Mouse (Mus musculus): Measurements from ENCODE around the gene Itga2b. TPM values are rescaled to one million over a fixed set of nuclear protein-coding genes. Genes with fewer than 3 reads are reported as not detected.

Gene Itga2b
- total RNA-seq (2021) = 1 to 10 TPM; 4.1 to 4.4 TPM
- long read RNA-seq, experiment 1 = 0 reads
- long read RNA-seq, experiment 2 = 0 reads

DNA sequence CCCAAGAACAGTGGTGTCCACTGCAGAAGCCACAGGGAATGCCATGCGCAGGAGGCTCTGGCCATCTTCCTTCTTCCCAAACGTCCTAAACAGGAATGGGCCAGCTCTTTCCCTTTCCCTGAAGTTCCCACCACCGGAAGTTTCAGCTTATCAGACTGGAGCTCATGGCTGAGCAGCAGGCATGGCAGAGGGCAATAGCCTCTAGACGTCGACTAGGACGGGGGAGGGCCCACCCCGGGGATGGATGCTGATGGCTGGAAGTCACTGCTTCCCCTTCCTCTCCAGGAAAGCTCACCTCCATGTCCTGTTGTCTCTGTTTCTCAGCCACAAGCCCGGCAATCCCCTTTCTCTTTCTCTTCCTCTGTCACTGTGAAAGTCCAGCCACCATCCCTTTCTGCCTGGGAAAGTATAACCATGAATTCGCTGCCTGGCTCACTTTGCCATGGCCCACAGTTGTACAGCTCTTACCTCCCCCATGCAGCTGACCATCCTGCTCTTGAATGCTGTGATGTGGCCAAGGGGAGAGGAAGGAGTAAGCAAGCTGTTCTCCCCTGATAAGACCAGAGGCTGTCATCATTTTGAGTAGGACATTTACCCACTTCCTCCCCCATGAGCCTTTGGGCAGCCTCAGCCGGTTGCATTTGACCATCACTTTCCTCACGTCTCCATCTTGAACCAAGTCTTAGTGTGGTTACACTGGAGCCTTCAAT is at the start of gene Itga2b:
Itga2b (minus strand) TSS at position 475 of the 710 bp plus-strand sequence.
- DNase-seq = no peak

DNA sequence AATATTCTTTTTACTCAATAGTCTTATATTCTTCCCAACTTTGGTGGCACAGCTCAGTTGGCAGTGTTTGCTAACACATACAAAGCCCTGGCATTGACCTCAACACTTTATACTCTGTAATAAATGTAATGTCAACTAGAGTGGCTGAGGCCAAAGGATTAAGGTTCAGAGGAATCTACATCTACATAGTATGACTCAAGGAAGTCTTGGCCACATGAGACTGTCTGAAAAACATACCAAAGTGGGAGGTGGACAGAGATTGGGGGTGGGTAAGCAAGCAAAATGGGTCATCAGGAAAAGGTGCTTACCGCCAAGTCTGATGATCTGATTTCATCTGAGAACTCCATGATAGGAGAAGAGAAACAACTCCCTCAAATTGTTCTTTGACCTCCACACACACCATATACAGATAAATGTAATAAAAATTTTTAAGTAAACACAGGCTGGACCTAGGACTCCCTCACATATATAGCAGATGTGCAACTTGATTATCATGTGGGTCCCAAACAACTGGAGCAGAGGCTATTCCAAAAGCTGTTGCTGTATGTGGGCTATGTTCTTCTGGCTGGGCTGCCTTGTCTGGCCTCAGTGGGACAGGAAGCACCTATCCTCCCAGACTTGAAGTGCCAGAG is 45.0 kb upstream of the Itga2b start:
- no peak for DNase-seq

DNA sequence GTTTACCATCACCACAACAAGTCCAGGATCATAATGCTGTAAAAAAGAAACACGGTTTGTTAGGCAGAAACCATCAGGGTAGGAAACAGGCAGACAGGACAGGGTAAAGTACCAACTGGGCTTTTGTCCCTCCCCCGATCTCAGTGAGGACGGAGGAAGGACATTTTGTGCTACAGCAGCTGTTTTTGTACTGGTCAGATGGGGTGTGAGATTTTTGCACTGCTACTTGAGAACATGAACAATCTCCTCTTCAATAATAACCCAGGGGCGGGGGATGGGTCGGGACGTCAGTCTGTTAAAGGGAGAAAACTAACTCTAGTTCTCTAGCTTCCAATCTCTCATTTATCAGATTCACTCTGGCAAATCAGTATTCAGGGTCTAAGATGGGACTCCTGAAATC is 40.3 kb upstream of the Itga2b start:
- peak; percentile 34 to 40 for DNase-seq

DNA sequence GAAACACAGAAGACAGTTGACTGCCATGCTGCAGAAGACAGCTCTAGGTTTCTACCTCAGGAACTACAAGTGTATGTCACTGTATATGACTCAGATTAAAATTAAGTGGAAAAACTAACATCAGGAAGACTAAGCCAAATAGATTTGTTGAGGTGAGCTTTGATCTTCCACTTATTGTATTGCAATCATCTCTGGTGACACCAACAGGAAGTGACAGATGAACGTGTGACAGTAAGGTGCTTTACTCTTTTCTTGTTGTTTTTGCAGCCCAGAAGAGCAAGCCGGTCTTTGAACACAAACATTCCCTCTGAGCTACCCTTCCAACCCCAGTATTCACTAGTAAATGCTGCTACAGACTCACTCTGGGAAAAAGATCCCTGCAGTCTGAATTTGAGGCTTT is 26.8 kb upstream of the Itga2b start:
- DNase-seq = no peak

DNA sequence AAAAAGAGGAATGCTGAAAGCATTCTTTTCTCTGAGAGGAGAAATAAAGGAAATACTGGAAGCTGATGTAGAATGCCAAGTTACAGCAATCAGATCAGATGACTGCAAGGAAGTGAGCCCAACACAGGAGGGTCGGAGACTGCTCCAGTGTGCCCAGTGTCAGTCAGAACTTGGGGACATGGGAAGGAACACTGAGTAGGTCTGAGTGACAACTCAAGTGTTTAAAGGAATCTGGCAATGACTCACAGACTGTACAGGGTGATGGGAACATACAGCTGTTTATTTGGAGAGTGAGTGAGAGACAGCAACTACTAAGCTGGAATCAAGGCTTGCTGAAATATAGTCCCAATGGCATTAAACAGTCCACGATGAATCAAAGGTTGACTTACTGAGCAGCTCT is 26.3 kb upstream of the Itga2b start:
- no peak for DNase-seq

DNA sequence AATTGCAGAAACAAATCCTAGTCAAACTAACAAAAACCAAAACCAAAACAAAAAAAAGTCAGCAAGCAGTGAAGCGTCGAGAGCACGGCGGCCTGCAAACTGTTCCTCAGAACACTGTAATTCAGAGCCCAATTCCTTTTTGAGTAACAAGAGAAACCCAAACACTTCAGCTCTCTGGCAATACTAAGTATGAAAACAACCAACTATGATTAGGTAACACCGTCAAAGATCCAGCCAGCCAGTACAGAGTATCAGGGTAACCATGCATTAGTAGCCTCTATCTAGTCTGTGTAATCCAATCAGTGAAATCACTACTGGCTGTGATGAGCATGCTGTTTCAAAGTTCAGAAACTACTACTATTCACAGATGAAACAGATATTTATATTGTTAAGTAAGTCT is 25.8 kb upstream of the Itga2b start:
- DNase-seq = no peak

DNA sequence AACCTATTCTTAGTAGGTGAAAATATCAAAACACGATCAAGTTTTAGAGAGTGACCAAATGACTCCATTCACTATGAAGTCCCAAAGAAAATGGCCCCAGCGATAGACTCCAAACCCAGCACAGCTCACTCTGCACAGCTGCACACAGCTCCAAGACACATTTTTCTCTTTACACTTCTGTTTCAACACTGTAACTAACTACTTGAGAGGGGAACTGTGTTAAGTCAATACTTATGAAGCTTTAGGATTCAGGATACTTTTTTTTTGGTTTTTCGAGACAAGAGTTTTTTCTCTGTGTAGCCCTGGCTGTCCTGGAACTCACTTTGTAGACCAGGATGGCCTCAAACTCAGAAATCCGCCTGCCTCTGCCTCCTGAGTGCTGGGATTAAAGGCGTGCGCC is 25.2 kb upstream of the Itga2b start:
- no peak for DNase-seq

DNA sequence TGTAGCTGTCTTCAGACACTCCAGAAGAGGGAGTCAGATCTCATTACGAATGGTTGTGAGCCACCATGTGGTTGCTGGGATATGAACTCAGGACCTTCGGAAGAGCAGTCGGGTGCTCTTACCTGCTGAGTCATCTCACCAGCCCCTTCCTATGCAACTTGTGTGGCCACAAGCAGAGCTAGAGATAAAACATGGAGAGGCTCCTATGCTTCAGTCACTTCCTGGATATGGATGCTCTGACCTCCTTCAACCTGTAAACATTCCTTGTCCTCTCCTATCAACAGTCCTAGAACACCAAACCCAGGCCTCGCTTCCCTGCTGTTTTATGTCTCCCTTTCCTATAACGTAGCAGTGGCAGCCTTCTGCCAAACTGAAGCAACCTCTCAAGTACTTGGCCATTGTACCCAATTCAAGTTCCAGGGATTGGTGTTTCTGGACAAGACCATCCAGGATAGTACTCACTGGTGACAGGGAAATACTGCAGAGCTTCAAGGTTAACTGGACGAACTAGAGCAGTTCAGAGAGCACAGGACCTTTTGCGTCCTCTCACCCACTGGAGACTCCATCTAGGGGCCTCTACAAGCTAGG is 24.2 kb upstream of the Itga2b start:
- peak; percentile 33 to 62 for DNase-seq

DNA sequence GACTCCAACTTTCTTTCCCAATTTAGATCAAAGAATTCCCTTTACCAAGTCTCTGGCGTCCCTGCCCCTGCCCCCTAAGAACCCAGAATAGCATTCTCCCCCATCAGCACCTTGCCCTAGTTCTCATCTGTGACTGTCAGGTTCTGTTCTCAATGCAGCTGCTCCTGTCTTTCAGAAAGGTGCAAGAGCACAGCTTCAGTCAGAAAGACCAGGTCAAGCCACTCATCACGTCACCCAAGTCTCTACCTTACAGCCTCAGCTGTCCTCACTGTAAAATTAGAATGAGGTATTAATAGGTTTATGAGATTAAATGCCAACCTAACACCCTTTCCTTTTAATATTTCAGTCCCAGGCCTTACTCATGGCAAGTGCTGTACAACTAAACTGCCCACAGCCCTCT is 23.3 kb upstream of the Itga2b start:
- no peak for DNase-seq

DNA sequence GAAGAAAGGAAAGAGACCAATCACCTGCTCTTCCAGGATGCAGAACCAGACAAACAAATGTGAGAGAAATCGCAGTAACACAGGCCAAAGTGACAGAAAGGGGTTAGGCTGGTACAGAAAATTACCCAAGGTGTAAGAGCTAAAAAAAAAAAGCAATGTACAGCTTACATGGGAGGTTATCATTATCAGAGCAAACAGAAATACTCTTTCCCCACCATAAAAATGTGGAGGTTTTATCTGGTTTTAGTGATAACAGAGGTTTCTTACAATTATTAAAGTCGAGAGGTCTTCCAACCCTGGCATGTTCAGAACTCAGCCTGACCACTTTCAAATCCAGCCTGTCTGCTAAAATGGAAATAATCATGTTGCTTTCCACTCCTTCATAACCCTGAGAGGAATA is 18.0 kb upstream of the Itga2b start:
- DNase-seq = no peak

DNA sequence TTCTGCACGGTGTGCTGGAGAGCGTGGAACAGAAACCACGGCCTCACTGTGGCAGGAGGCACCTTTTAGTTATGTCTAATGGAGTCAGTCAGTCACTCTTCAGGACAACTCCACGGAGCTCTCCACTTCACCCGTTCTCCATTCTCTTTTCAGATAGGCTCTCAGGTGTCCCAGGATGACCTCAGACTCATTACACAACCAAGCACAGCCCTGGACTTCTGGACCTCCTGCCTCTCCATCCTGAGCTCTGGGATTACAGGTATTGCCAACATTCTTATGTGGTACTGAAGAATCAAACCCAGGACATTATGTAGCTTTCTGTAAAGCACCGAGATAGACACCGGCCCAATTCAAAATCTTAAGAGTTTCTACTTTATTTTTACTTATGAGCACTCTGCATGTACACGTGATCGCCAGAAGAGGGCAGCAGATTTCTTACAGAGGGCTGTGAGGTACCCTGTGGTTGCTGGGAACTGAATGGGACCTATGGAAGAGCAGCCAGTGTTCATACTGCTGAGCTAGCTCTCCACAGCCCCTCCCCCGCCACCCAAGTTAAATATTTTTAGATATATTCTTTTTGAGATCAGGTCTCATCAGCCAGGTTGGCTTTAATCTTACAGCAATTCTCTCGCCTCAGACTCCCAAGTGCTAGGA is 16.9 kb upstream of the Itga2b start:
- DNase-seq = peak; percentile 53 to 68

DNA sequence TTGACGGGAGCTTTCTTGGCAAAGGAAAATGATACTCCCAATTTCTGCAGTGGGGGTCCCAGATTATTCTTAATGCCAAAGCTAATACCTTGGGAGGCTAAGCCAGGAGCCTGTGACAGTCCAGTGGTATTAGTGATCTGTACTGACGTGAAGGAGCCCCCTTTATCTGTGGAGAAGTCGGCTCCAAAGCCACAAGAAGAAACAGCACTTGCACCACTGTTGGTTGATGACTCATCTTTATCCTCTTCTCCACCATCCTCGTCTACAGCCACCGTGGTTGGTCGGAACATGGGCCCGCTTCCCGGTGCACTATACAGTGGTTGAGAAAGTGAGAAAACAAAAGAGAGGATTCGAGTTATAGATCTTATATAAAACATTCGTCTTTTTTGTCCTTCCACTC is 11.9 kb upstream of the Itga2b start:
- no peak for DNase-seq

DNA sequence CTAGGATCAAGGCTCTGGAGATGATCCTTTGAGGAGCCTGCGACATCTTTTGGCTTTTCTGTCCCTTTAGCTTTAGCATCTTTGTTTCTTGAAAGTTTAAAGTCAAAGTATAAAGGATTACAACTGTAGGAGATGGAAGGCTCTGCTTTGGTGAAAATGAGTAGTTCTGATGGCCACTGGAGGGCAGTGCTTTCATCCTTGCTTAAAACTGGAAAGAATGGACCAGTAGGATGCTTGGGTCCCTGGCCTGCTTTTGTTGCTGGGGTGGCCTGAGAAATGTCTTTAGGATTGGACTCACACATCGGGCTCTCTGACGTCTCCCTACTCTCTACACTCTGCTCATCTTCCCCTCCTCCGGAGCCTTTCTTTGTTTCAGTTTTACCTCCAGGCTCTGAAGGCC is 11.0 kb upstream of the Itga2b start:
- no peak for DNase-seq

DNA sequence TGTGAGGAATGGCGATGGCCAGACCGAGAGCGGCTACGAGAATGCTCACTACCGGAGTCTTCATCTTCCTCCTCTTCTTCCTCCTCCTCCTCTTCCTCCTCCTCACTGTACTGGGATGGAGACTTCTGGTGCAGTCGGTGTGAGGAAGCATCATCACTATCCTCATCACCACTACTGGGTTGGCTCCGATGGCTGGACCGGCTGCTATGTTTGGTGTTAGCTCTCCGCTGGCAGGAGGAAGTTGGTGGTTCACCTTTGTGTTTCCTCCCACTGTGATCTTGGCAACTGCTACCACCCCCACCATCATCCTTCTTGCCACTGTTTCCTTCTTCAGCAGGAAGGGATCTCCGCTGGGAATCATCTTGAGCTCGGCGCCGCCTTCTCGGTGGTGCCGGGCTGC is 10.2 kb upstream of the Itga2b start:
- DNase-seq = no peak

DNA sequence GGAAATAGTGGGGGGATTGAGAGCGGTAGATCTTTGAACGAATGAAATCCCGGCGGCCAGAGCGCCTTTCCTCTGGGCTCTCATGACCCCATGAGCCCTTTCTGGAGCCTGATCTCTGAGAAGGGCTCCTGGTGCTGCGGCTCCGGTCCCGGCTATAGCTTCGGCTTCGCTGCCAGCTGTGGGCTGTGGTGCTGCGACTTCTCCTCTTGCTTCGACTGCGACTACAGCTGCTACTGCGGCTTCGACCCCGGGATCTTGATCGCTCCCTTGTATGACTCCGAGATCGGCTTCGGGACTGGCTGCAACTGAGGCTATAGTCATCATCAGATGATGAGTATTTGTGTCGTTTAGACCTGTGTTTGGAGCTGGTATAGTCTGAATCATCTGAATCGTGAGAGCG is 9.7 kb upstream of the Itga2b start:
- DNase-seq = no peak

DNA sequence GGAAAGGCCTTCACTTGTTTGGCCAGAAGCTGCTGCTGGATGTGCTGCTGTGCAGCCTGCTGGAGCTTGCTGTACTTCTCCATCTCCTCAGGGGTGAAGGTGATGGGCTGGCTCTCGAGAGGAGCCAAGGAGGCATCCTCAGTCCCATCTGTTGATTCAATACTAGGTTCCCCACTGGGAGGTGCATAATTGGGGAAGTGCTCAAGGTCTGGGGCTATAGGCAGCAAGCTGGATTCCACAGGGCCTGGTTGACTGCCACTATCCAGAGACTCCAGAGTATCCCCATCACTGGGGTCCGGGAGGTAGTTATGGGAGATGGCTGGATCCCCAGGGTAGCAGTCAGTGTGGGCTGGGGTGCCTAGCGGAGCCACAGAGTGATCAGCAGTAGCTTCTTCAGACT is 8.7 kb upstream of the Itga2b start:
- DNase-seq = no peak

DNA sequence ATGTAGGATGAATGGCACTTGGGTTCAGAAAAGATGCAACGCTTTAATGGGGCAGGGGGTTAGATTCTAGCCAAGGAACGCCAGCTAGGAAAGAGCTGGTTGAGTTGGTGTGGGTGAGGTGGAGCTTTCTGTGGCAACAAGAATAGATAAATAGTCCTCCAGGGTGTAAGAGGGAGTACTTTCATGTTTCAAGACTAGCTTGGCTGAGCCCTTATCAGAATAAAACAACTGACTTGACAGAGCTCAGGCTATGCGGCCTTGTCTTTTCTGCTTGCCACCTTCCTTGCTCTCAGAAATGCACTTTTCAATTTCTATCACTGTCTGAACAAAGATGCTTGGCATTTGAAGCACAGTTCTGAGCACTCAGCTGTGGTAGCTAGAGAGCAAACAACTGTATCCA is 5.1 kb upstream of the Itga2b start:
- DNase-seq = no peak

DNA sequence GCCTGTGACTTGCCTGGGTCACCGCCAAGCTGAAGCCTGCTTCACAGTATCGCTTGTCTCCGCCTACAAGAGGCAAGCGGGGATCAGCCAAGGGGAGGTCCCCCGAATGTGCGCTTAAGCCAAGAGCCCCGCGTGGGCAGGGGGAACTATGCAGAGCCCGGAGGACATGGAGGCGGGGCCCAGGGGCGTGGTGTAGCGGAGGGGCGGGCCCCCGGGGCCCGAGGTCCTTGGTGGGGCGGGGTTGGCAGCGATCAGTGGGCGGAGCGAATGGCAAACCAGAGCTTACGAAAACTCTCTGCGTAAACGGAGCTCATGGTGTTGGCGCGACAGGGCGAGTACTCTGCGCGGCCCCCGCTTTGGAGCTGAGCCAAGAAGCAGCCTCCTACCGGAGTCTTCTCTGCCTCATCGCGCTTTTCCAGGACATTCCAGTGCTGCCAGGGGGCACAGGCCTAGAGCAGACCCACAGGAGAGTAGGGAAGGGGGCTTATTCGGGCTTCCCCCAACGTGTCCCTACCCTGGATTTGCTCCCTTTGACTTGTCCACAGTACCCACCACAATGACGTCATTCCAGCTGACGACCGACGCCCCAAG is 2.8 kb downstream of the Itga2b start:
- DNase-seq = peak; percentile 98 to 99

DNA sequence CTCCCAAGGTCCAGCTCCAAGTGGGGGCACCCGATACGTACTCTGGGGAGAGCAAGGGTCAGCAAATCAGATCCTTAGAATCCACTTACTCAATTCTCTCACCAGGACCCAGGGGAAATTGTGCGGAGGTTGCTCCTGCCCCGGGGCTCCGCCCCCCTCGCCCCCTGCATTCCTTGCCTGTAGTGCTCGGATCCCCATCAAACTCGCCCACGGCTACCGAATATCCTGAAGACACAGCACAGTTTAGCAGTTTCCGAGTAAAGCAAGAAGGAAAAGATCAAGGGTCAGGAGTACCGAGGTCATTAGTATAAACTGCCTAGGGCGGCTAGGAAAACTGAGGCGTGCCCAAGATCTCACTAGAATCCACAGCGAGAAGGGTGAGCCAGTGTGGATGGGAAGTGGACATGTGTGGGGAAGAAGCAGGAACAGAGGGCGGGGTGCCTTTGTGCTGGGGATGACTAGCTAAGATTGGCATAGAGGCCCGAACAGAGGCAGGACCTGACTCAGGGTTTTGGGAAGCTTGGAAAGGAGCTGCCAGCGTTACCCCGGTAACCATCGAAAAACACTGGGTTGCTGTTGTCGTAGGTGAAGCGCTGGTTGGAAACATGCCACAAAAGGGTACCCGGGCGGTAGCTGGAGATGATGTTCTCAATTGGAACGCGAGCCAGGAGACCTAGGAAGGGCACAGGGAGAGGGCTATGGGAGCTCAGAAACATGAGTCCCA is 4.0 kb downstream of the Itga2b start:
- DNase-seq = peak; percentile 77 to 82

DNA sequence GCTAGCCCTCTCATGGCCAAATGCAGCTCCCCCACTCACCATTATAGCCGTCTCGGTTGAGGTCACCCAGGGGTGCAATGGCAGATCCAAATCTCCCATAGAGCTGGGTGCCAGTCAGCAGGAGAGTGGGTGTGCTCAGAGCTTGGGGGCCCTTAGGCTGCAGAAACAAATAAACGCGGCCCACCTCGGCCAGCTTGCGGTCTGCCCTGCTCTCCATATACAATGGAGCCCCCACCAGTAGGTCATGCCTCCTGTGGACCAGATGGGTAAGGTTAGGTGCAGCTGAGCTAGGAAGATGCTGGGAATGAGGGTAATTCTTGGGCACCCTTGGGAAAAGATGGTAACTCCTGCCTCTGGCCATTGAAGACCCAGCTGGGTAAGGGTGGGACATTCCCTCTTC is 5.0 kb downstream of the Itga2b start:
- DNase-seq = no peak

DNA sequence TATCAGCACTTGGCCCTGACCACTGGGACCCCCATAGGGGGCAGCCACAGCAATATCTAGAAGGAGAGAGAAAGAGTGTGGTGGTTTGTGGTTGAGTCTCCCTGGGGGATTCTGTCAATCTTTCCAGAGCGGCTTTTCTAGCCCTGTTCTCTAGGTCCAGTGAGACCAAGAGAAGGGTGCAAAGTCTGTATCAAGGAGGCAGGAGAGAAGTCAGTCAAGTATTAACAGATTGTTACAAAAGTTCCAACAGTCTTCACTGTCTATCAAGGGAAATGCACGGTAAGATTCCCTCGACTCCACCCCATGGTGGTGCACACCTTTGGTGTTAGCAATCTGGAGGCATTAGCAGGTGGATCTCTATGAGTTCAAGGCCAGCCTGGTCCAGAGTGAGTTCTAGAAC is 8.2 kb downstream of the Itga2b start:
- DNase-seq = no peak

DNA sequence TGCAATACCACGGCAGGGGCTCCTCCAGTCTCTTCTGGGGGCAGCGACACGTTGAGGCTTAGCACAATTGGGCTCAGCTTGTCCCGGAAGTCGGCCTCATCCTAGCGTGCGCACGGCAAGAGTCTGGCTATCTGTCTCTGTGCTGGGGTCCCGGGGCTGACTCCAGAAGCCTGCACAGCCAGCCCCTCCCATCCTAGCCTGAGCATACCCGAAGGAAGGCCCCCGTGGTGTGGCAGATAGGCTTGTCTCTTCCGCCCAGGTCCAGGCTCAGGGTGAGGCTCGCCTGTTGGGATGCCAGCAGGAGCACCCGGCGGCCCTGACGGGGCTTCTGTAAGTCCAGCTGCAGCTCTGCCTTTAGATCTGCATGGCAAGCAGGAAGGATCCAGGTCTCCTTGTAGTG is 9.4 kb downstream of the Itga2b start:
- no peak for DNase-seq

Data from heart, adult 18-20 months (tissue).